Mouse (Mus musculus): ENCODE results near the gene Nt5dc1.
"Not testable (repeated sequence)": the region's sequence is repeated elsewhere in the genome, so short reads cannot be mapped to it uniquely, and the experiment has no call there.

Nt5dc1 gene

GRCm38 (mm10) chr10:34418204-34418756 is at the start of gene Nt5dc1:
Gene Nt5dc1, minus strand, starts transcription at chr10:34418552.
- in situ Hi-C loops (cut with MboI, MseI): loop anchor here (5.0 kb wide), 1 partner anchor 136 kb away; the partner anchor contains the start of gene Tspyl1

- in situ Hi-C loops (cut with MboI, MseI): no loop called here
These were observed 46.0 kb upstream of the Nt5dc1 start for GRCm38 (mm10) chr10:34464321-34464720.

- in situ Hi-C loops (cut with MboI, MseI): no loop called here
These were observed 43.1 kb upstream of the Nt5dc1 start for GRCm38 (mm10) chr10:34461451-34461850.

GRCm38 (mm10) chr10:34449469-34449868 is 31.1 kb upstream of the Nt5dc1 start:
- in situ Hi-C loops (cut with MboI, MseI): no loop called here

GRCm38 (mm10) chr10:34434191-34434590 is 15.8 kb upstream of the Nt5dc1 start:
- in situ Hi-C loops (cut with MboI, MseI): not testable (repeated sequence)

DNA sequence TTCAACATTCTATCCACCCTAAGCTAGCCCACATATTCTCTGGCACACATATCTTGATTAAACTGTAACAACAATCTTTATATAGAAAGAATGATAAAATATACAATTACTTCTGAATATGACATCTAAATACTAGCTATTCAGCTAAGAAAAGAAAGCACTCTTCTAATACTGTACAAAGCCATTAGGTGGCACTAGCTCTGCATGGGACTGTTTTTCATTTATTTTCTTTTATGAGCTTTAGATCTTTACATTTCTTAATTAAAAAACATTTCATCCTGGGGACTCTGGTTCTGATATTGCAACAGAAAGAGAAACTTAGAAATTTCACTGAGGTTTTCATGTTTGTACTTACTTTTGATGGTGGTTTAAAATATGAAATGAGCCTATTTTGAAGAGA is 13.4 kb upstream of the Nt5dc1 start:
- in situ Hi-C loops (cut with MboI, MseI): no loop called here

DNA sequence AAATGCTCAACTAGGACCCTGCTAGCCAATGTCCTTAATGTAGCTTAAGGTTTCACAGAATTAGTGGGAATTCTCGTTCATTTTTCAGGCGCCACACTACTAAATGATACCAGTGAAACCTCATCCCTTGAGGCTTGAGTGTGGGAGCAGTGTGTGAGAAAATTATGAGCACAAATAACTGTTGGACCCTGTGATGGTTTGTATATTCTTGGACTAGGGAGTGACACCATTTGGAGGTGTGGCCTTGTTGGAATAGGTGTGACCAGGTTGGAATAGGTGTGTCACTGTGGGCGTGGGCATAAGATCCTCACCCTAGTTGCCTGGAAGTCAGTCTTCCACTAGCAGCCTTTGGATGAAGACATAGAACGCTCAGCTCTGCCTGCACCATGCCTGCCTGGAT is 442 bp upstream of the Nt5dc1 start:
- in situ Hi-C loops (cut with MboI, MseI): loop anchor here (5.0 kb wide), 1 partner anchor 136 kb away; the partner anchor contains the start of gene Tspyl1

DNA sequence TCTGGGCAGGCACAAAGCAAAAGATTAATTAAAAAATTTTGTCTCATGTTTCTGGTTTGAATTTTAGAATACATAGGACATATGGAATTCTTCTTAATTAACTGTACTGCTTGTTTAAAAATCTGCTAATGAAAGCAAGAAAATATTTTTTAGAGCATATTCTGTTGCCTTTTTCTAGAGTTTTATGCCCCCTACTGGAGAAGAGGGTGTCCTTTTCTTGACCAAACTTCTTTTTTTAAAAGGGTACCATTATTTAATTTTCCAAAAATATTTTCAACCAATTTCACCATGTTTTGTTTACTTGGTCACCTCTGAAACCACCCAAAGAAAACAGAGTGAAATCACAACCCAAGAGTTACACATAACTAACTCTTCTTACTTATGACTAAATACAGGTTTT is 19.1 kb downstream of the Nt5dc1 start:
- in situ Hi-C loops (cut with MboI, MseI): no loop called here

GRCm38 (mm10) chr10:34396959-34397358 is 21.4 kb downstream of the Nt5dc1 start:
- in situ Hi-C loops (cut with MboI, MseI): no loop called here

GRCm38 (mm10) chr10:34389681-34390080 is 28.7 kb downstream of the Nt5dc1 start, which contains the start of gene Col10a1:
Gene Col10a1, plus strand, starts transcription at chr10:34389981.
- in situ Hi-C loops (cut with MboI, MseI): no loop called here

GRCm38 (mm10) chr10:34385636-34386035 is 32.7 kb downstream of the Nt5dc1 start:
- in situ Hi-C loops (cut with MboI, MseI): no loop called here

DNA sequence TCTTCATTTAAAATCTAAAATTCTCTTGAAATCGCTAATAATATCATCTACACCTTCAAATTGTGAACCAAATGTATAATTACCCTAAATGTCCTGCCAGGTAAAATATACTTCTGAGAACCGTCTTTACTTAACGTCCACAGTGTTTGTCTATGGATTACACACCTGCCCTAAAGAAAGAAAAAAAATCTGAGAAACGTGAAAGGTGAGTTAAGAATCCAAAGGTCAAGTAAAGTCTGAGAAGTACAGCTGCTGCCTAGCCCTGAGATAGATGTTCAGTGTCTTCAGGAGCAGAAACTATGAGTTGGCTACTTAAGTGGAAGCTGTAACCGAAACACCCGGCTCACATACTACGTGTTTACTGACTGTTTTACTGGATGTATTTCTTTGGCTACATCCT is 45.0 kb downstream of the Nt5dc1 start:
- in situ Hi-C loops (cut with MboI, MseI): no loop called here

- in situ Hi-C loops (cut with MboI, MseI): no loop called here
These were observed 50.2 kb downstream of the Nt5dc1 start for GRCm38 (mm10) chr10:34368138-34368537.

DNA sequence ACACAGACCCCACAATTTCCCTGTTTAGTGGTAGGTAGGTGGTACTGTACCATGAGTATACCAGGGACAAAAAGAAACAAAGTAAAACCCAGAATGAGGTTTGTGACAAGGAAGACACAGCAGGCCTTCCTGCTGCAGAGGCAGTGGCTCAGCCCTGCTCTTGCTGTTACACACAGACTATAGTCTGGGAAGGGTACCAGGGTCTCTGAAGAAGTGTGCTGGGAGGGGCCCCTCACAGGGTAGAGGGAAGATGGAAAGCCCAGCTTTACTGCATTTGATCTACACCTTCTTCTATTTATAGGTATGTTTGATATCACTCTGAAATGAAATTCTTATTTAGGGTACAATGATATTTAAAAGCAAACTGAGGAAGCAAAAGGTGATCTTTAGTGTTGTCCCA is 54.6 kb downstream of the Nt5dc1 start:
- in situ Hi-C loops (cut with MboI, MseI): no loop called here

DNA sequence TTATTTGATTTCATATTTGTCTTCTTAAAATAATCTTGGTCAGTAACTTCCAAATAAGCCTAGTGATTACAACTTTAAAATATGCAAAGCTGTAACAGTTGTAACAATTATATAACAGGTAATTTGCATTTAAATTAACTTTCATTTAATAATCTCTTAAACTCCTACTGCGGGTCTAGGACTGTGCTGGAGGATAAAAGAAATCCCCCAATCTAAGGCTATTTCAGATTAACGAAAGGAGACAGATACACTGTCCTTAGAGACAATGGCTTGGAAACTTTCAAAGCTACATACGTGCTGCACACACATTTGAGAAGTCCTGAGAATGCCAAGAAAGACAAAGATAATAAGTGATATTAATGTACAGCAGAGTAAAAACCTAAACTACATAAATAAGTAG is 60.1 kb downstream of the Nt5dc1 start:
- in situ Hi-C loops (cut with MboI, MseI): no loop called here

GRCm38 (mm10) chr10:34352166-34352565 is 66.2 kb downstream of the Nt5dc1 start:
- in situ Hi-C loops (cut with MboI, MseI): no loop called here

- in situ Hi-C loops (cut with MboI, MseI): loop anchor here (10.0 kb wide), 1 partner anchor 707 kb away; no protein-coding TSS in a partner anchor
These were observed 76.5 kb downstream of the Nt5dc1 start for GRCm38 (mm10) chr10:34341886-34342285.

DNA sequence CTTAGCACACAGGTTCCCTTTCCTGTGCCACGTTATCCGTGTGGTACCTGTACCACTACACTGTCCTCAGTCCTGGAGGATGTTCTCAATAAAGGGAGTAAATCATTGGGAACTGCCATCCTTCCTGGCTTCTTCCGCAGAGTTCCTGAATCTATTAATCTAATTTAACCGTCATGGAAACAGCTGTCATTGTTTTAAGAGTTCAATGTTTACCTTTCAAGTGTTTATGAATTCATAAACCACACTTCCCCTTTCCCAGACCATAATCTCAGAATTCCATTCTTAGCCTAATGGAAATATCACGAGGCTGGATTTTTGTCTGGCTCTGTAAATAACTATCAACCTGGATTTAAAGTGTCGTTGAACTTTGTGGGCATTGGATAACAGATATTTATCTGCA is 77.3 kb downstream of the Nt5dc1 start:
- in situ Hi-C loops (cut with MboI, MseI): loop anchor here (10.0 kb wide), 1 partner anchor 706 kb away; no protein-coding TSS in a partner anchor

DNA sequence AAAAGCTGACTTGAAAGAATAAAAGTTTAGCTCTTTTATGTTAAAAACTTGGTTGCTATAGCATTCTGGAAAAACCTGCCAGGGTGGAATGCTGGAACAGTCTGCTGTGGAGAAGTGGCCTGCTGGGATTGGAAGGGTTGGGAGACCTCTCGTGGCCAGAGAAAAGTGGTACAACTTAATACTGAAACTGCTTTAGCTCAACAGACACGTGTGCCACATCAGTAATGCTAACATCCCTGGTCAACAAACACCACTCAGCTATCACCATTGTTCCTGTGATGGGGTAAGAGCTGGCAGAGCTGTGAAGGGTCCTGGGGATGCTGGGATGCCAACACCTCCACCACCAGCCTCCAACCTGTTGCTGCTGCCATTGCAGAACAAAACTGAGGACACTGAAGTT is 90.0 kb downstream of the Nt5dc1 start:
- in situ Hi-C loops (cut with MboI, MseI): no loop called here

DNA sequence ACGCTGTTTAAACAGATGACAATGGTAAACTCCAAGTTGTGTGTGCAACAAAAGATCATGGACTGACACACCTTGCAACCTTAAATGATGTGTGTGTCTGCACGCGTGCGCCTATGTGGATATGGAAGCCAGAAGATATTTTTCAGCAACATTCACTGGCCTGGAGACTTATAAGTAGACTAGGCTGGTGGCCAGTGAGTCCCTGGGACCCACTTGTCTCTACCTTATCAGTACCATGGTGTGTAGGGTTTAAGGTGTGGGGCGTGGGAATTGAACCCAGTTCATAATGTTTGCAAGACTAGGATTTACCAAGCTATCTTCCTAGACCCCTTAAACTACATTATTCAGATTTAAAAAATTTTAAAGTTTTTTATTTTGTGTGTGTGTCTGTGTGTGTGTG is 91.2 kb downstream of the Nt5dc1 start:
- in situ Hi-C loops (cut with MboI, MseI): no loop called here

DNA sequence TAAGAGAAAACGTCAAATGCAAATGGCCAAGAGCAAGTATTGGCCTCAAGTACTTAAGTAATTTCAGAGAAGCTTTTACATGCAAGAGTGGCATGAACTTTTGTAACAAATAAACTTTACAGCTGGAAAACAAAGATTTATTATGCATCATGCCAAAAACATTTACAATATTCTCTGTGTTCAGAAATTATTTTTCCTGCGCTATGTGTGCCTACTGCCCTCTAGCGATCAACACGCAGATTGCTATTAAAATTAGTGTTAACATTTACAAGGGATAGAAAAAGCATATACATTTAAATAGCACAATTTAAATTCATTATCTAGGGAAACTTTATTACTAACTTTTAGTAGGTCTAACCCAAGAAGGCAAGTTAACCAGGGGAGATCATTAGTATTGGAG is 91.7 kb downstream of the Nt5dc1 start:
- in situ Hi-C loops (cut with MboI, MseI): no loop called here

- in situ Hi-C loops (cut with MboI, MseI): no loop called here
These were observed 97.5 kb downstream of the Nt5dc1 start for GRCm38 (mm10) chr10:34320809-34321208.

DNA sequence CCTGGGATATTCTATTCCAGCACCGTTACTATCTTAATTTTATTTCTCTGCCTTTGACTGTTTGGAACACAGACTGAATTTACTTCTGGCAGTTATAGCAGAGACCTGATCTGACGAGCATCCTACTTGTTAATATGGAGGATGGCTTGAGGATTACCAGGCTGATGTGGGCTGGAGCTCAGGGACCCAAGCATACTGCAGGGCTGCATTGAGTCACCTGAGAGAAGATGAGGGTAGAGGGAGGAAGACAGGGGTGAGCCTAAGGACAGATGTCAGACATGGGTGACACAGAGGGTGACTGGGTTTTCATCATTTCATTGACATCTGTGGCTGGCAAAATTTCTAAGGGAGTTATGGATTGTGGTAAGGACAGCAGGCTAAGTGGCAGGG is 101.1 kb downstream of the Nt5dc1 start:
- in situ Hi-C loops (cut with MboI, MseI): no loop called here
